Mouse (Mus musculus) megakaryocyte, embryonic 14.5 days (primary cell): ENCODE measurements around the gene D17Wsu92e.

Source experiments
- FLI1 ChIP-seq: IDR thresholded peaks from 2 replicates; pipeline ENCODE4 v1.6.1; 2012; ENCODE audit warnings: low read length, inconsistent platforms, mixed read lengths
- GATA1 ChIP-seq: IDR thresholded peaks from 3 replicates; pipeline ENCODE4 v1.6.1; 2012; ENCODE audit warnings: mixed read lengths, low read length, inconsistent platforms, borderline replicate concordance

GRCm38 (mm10) chr17:27781059-27781687 is 39.3 kb downstream of the D17Wsu92e start:
- TF ChIP-seq GATA1 (no peak), FLI1 (no peak)
